Mouse (Mus musculus): ENCODE results near the gene Gm26602.

GRCm38 (mm10) chr10:79958140-79958816 lies 47.6 kb downstream of the Gm26602 start:
- TF ChIP-seq GATA1 (IDR thresholded peaks at IDR 0.05; ENCODE audit: borderline replicate concordance, low read length) (no peak), FLI1 (IDR thresholded peaks at IDR 0.05; ENCODE audit: low read length) (no peak)

Data from megakaryocyte, embryonic 14.5 days (primary cell).